Mouse (Mus musculus): ENCODE measurements at regions not wholly inside any gene's neighbourhood (a gene's known extent, or its start where the extent isn't known, plus 50 kb on each side); places are given as distances from the start of the nearest gene placed in this dataset.

DNA sequence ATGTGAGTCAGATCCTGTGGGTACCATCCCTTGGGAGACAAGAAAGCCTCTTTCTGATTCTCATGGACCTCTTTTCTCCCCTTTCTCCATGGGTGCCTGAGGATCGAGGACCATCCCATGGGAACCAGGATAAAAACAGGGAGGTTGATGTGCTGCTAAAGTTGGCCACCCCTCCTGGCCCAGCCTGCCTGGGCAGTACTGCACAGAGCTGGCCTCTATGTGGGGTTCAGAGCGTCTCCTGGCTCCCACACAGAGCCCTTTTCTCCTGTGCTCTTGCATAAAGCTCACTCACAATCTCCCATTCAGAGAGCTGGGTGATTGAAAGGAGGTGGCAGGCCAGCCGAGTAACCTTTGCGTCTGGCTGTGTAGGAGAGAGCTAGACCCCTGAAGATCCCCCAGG is 122.1 kb downstream of the Zfp36l1 start:
- Histone ChIP-seq H3K27ac (ENCODE audit: low read depth, low read length) (no peak overlapping the region), H3K4me2 (no peak overlapping the region), H3K9me3 (replicated peaks; ENCODE audit: control insufficient read depth, low read length) (no peaks in the 10 kb centered on the region), H3K27me3 (ENCODE audit: control insufficient read depth, insufficient read depth, low read length) (no peaks in the 10 kb centered on the region), H3K9ac (ENCODE audit: low read depth, low read length) (no peak overlapping the region), H3K4me1 (ENCODE audit: control insufficient read depth, insufficient read depth, low read length) (peaks cover 51% of the 10 kb centered on the region), H3K36me3 (ENCODE audit: control insufficient read depth, insufficient read depth, low read length) (no peaks in the 10 kb centered on the region), H3K4me3 (ENCODE audit: low read depth, low read length) (no peak overlapping the region)
- no peak for ATAC-seq (replicated peaks; ENCODE audit: insufficient number of reproducible peaks, low FRiP score, low TSS enrichment)
- 63% methylated on average over 4 of the region's 4 CpGs for WGBS (ENCODE audit: insufficient replicate concordance)

- H3K9me3 ChIP-seq (replicated peaks; ENCODE audit: control insufficient read depth, low read length): no peaks in the 10 kb centered on the region
- H3K4me3 ChIP-seq (ENCODE audit: low read depth, low read length): no peak overlapping the region
- H3K27ac ChIP-seq (ENCODE audit: low read depth, low read length): peak overlapping the region; percentile 67; the same call in 1 of the 2 replicates
- no peak overlapping the region for H3K4me2 ChIP-seq
- H3K27me3 ChIP-seq (ENCODE audit: control insufficient read depth, insufficient read depth, low read length): no peaks in the 10 kb centered on the region
- no peak overlapping the region for H3K9ac ChIP-seq (ENCODE audit: low read depth, low read length)
- WGBS (ENCODE audit: insufficient replicate concordance): 59% methylated on average over 9 of the region's 9 CpGs
- H3K4me1 ChIP-seq (ENCODE audit: control insufficient read depth, insufficient read depth, low read length): peaks cover 57% of the 10 kb centered on the region
- ATAC-seq (replicated peaks; ENCODE audit: insufficient number of reproducible peaks, low FRiP score, low TSS enrichment): no peak
- H3K36me3 ChIP-seq (ENCODE audit: control insufficient read depth, insufficient read depth, low read length): no peaks in the 10 kb centered on the region
Observed at GRCm38 (mm10) chr12:79989582-79990110, 123.2 kb downstream of the Zfp36l1 start.

- Histone ChIP-seq H3K27me3 (ENCODE audit: control insufficient read depth, insufficient read depth, low read length) (no peaks in the 10 kb centered on the region), H3K9me3 (replicated peaks; ENCODE audit: control insufficient read depth, low read length) (no peaks in the 10 kb centered on the region), H3K27ac (ENCODE audit: low read depth, low read length) (peak overlapping the region; percentile 67), H3K9ac (ENCODE audit: low read depth, low read length) (0 out of 2 replicates have a peak overlapping the region, but pooled peaks have one; percentile 28), H3K36me3 (ENCODE audit: control insufficient read depth, insufficient read depth, low read length) (no peaks in the 10 kb centered on the region), H3K4me1 (ENCODE audit: control insufficient read depth, insufficient read depth, low read length) (peaks cover 56% of the 10 kb centered on the region), H3K4me2 (no peak overlapping the region), H3K4me3 (ENCODE audit: low read depth, low read length) (no peak overlapping the region)
- 63% methylated on average over 11 of the region's 11 CpGs for WGBS (ENCODE audit: insufficient replicate concordance)
- peak; percentile 56; the same call in 1 of the 2 replicates for ATAC-seq (replicated peaks; ENCODE audit: insufficient number of reproducible peaks, low FRiP score, low TSS enrichment)
Observed at GRCm38 (mm10) chr12:79988401-79989358, 124.1 kb downstream of the Zfp36l1 start.

GRCm38 (mm10) chr12:79986241-79986976 is 126.4 kb downstream of the Zfp36l1 start:
- no peaks in the 10 kb centered on the region for H3K9me3 ChIP-seq (replicated peaks; ENCODE audit: control insufficient read depth, low read length)
- H3K4me3 ChIP-seq (ENCODE audit: low read depth, low read length): no peak overlapping the region
- H3K9ac ChIP-seq (ENCODE audit: low read depth, low read length): peak overlapping the region; percentile 49; the same call in 1 of the 2 replicates
- ATAC-seq (replicated peaks; ENCODE audit: insufficient number of reproducible peaks, low FRiP score, low TSS enrichment): no peak
- H3K27ac ChIP-seq (ENCODE audit: low read depth, low read length): peak overlapping the region; percentile 81
- no peaks in the 10 kb centered on the region for H3K36me3 ChIP-seq (ENCODE audit: control insufficient read depth, insufficient read depth, low read length)
- WGBS (ENCODE audit: insufficient replicate concordance): 31% methylated on average over 9 of the region's 9 CpGs
- H3K4me2 ChIP-seq: no peak overlapping the region
- H3K4me1 ChIP-seq (ENCODE audit: control insufficient read depth, insufficient read depth, low read length): peaks cover 55% of the 10 kb centered on the region
- H3K27me3 ChIP-seq (ENCODE audit: control insufficient read depth, insufficient read depth, low read length): no peaks in the 10 kb centered on the region

DNA sequence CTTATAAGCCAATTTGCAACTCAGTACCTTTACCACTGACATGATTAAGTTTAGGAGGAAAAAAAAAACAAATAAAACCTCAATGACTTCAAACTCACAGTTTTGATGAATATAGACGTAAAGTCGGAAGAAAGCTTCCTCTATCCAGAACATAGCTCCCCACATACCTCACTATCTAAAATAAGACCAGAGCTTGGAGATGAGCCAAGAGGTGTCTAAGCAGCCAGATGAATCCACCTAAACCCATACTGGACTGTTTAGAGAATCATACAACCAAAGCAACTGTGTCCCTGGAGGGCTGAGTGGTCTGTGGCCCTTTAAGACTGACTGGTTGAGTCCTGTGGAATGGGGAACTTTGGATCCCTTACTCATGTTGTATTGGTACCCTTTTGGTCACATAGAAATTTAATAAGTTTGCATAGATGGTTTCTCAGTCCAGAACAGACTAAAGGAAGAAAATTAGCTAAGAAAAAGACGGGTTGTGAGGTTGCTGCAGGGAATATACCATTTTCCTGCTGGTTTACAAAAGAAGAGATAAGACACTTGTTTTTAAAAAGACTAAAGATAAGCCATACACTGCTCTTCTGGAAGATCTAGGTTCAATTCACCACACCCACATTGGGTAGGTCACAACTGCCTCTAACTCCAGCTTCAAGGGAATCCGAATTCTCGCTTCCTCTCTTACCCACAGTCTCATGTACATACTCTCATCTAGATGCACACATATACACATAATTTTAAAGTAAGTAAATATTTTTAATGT is 127.6 kb downstream of the Zfp36l1 start:
- H3K4me2 ChIP-seq: peak overlapping the region; percentile 19
- H3K9me3 ChIP-seq (replicated peaks; ENCODE audit: control insufficient read depth, low read length): no peaks in the 10 kb centered on the region
- WGBS (ENCODE audit: insufficient replicate concordance): 58% methylated on average over 5 of the region's 5 CpGs
- H3K36me3 ChIP-seq (ENCODE audit: control insufficient read depth, insufficient read depth, low read length): no peaks in the 10 kb centered on the region
- H3K27me3 ChIP-seq (ENCODE audit: control insufficient read depth, insufficient read depth, low read length): no peaks in the 10 kb centered on the region
- H3K27ac ChIP-seq (ENCODE audit: low read depth, low read length): peak overlapping the region; percentile 68
- H3K9ac ChIP-seq (ENCODE audit: low read depth, low read length): no peak overlapping the region
- ATAC-seq (replicated peaks; ENCODE audit: insufficient number of reproducible peaks, low FRiP score, low TSS enrichment): peak; percentile 16; the same call in 1 of the 2 replicates
- H3K4me3 ChIP-seq (ENCODE audit: low read depth, low read length): no peak overlapping the region
- H3K4me1 ChIP-seq (ENCODE audit: control insufficient read depth, insufficient read depth, low read length): peaks cover 51% of the 10 kb centered on the region

- Histone ChIP-seq H3K4me2 (no peak overlapping the region), H3K27me3 (ENCODE audit: control insufficient read depth, insufficient read depth, low read length) (no peaks in the 10 kb centered on the region), H3K9ac (ENCODE audit: low read depth, low read length) (no peak overlapping the region), H3K36me3 (ENCODE audit: control insufficient read depth, insufficient read depth, low read length) (no peaks in the 10 kb centered on the region), H3K4me3 (ENCODE audit: low read depth, low read length) (no peak overlapping the region), H3K4me1 (ENCODE audit: control insufficient read depth, insufficient read depth, low read length) (peaks cover 43% of the 10 kb centered on the region), H3K9me3 (replicated peaks; ENCODE audit: control insufficient read depth, low read length) (no peaks in the 10 kb centered on the region), H3K27ac (ENCODE audit: low read depth, low read length) (0 out of 2 replicates have a peak overlapping the region, but pooled peaks have one; percentile 50)
- 46% methylated on average over 10 of the region's 10 CpGs for WGBS (ENCODE audit: insufficient replicate concordance)
- no peak for ATAC-seq (replicated peaks; ENCODE audit: insufficient number of reproducible peaks, low FRiP score, low TSS enrichment)
Observed at GRCm38 (mm10) chr12:79984025-79984790, 128.6 kb downstream of the Zfp36l1 start.

DNA sequence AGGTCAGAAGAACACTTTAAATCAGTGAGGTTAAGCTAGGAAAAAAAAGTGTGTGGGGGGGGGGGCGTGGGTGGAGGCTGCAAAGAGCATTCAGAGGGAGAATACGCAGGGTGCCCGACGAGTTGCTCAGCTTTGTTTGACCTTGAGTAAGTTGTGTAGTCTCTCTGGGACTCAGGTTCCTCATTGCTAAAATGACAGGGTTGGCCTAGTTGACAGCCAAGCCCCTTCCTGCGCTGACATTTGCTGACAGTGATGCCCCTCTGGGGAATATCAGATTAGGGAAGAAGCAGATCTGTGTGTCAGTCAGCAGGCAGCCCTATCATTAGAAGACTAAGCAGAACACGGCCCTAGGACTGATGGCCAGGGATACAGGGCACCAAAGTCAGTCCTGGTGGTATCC is 129.6 kb downstream of the Zfp36l1 start:
- H3K4me1 ChIP-seq (ENCODE audit: control insufficient read depth, insufficient read depth, low read length): peaks cover 38% of the 10 kb centered on the region
- 42% methylated on average over 6 of the region's 6 CpGs for WGBS (ENCODE audit: insufficient replicate concordance)
- no peak overlapping the region for H3K4me3 ChIP-seq (ENCODE audit: low read depth, low read length)
- no peaks in the 10 kb centered on the region for H3K27me3 ChIP-seq (ENCODE audit: control insufficient read depth, insufficient read depth, low read length)
- H3K4me2 ChIP-seq: no peak overlapping the region
- no peaks in the 10 kb centered on the region for H3K36me3 ChIP-seq (ENCODE audit: control insufficient read depth, insufficient read depth, low read length)
- ATAC-seq (replicated peaks; ENCODE audit: insufficient number of reproducible peaks, low FRiP score, low TSS enrichment): no peak
- H3K9ac ChIP-seq (ENCODE audit: low read depth, low read length): no peak overlapping the region
- no peaks in the 10 kb centered on the region for H3K9me3 ChIP-seq (replicated peaks; ENCODE audit: control insufficient read depth, low read length)
- no peak overlapping the region for H3K27ac ChIP-seq (ENCODE audit: low read depth, low read length)

Data from heart, embryonic 11.5 days (tissue).